Mouse (Mus musculus) E14TG2a.4 (cell line): ENCODE results near the gene Ankrd42.
A peak's percentile ranks its signal among the peaks of the same experiment; 100 is the strongest.

ENCODE experiments used
- H3K27me3 ChIP-seq: 2 replicates; pipeline ENCODE4 v1.6.1; 2014; ENCODE audit warnings: low read length, control low read depth; ENCODE audit not compliant: insufficient read depth
- H3K36me3 ChIP-seq: 2 replicates; pipeline ENCODE4 v1.6.1; 2014; ENCODE audit warnings: low read length, control low read depth; ENCODE audit not compliant: insufficient read depth
- H3K4me1 ChIP-seq: replicated peaks from 2 replicates; pipeline ENCODE4 v1.6.1; 2014; ENCODE audit warnings: low read depth, low read length, control low read depth
- H3K4me3 ChIP-seq: replicated peaks from 2 replicates; pipeline ENCODE4 v1.5.1; 2014; ENCODE audit warnings: mild to moderate bottlenecking, low read length
- H3K9me3 ChIP-seq: 2 replicates; pipeline ENCODE4 v1.6.1; 2014; ENCODE audit warnings: low read length, control low read depth
- CTCF ChIP-seq: conservative IDR thresholded peaks from 2 replicates; pipeline ENCODE4 v1.5.1; 2014; ENCODE audit warnings: low read length
- NANOG ChIP-seq: IDR thresholded peaks from 2 replicates; pipeline ENCODE4 v1.6.1; 2014; ENCODE audit warnings: borderline replicate concordance, low read length, mixed read lengths
- POU5F1 ChIP-seq: IDR thresholded peaks from 2 replicates; pipeline ENCODE4 v1.6.1; 2014; ENCODE audit warnings: low read length, borderline replicate concordance

Ankrd42 gene

DNA sequence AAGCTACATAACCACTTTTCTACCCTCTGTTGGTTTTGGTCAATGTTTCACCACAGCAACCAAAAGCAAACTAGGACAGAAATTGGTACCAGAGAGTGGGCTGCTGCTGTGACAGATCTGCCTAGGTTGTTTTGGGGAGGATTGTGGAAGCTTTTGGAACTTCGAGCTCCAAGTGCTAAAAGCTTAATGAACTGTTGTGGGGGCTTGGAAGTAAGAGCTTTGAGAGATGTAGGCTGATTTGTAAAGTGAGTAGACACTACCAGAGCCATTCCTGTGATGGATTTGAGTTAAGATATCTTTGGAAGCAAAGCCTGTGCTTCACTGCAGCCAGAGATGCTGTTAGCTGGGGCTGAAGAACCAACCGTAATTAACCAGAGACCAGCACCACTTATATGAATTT, 46.1 kb downstream of the Ankrd42 start:
- no peaks in the 10 kb centered on the region for H3K27me3 ChIP-seq
- no peaks in the 10 kb centered on the region for H3K36me3 ChIP-seq
- TF ChIP-seq NANOG (no peak), POU5F1 (no peak), CTCF (no peak)

DNA sequence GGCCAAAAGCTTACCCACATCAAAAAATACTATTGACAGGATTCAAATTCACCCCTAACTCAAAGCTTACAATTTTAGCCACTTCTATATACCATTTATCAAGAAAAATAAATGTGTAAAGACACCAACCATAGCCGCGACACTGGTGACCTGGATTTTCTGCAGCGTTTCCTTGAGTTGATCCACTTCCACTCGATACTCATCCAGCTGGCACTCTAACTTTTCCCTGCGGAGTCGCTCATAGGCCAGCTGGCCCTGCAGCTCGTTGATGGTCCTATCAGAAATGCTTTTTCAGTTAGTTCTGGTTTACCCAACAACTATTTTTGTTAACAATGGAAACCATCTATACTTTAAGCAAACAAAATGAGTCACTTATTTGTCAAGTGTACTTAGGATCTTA, 47.0 kb downstream of the Ankrd42 start:
- TF ChIP-seq POU5F1 (no peak), CTCF (no peak), NANOG (no peak)
- no peak overlapping the region for H3K4me3 ChIP-seq
- H3K4me1 ChIP-seq: no peaks in the 10 kb centered on the region
- H3K27me3 ChIP-seq: no peaks in the 10 kb centered on the region
- H3K9me3 ChIP-seq: no peaks in the 10 kb centered on the region
- no peaks in the 10 kb centered on the region for H3K36me3 ChIP-seq

More for the DNA sequence above, 46.1 kb downstream of the Ankrd42 start:
- H3K4me1 ChIP-seq: no peaks in the 10 kb centered on the region
- H3K9me3 ChIP-seq: no peaks in the 10 kb centered on the region
- no peak overlapping the region for H3K4me3 ChIP-seq

DNA sequence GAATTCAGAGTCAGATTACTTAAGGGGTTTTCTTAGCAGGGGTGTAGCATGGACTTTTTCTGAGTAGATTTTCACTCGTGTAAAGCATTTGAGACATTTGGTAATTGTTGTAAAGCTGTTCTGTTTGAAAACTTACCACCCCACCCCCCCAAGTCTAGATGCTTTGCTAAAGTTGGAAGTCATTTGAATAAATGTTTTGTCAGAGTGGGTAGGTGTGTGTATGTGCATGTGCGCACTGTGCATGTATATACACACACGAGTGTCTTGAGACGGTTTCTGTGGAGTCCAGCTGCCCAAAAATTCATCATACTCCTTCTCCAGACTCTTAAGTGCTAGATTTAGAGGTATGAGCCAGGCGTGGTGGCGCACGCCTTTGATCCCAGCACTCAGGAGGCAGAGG, 53.4 kb downstream of the Ankrd42 start:
- H3K4me3 ChIP-seq: no peak overlapping the region
- H3K9me3 ChIP-seq: no peaks in the 10 kb centered on the region
- H3K36me3 ChIP-seq: no peaks in the 10 kb centered on the region
- TF ChIP-seq POU5F1 (no peak), CTCF (no peak), NANOG (no peak)
- H3K4me1 ChIP-seq: peaks cover 13% of the 10 kb centered on the region
- H3K27me3 ChIP-seq: no peaks in the 10 kb centered on the region

DNA sequence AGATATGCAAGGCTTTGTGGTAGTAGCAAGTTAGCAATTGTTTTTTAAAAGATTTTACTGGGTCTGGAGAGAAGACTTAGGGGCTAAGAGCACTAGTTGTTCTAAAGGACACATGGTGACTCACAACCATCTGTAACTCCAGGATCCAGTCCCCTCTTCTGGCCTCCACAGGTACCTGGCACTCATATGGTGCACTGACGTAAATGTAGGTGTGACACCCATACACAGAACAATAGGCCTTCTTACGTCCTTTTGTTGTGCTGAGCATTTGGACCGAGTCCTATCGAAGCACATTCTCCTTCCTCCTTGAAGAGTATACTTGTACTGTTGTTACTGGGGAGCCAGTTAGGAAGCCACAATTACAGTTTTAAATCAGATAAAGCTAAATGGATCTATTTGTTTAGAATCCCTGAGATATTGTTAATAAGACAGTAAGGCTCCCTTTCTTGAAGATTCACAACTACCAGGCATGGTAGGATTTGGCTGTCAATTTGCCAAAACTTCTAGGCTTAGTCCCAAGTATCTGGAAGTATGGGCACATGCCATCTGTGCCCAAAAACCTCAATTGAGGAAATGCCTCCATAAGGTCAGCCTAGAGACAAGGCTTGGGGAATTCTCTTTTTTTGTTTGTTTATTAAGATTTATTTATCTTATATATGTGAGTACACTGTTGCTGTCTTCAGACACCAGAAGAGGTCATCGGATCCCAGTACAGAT, 56.3 kb downstream of the Ankrd42 start:
- Histone ChIP-seq H3K4me1 (peaks cover 13% of the 10 kb centered on the region), H3K27me3 (no peaks in the 10 kb centered on the region), H3K4me3 (no peak overlapping the region), H3K36me3 (peaks cover under 1% of the 10 kb centered on the region; the same call in 1 of the 2 replicates), H3K9me3 (no peaks in the 10 kb centered on the region)
- TF ChIP-seq CTCF (no peak), POU5F1 (no peak), NANOG (no peak)

DNA sequence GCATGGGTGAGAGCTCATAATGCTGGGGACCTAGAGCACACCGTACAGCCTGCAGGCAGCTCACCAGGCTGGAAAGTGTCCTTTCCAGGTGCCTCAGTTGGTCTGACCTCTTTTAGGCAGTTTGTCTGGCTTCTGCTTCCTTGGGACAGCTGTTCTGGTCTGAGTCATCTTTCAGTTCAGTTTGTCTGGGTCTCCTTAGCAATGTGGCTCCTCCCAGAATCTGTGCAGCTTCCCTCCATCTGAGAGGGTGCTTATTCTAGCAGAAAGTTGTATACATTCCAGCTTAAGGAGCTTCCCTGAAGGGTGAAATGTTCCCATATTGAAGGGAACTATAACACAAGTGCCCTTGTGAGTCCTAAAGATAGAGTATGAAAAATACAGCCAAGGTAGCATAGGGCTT, 70.2 kb downstream of the Ankrd42 start:
- no peaks in the 10 kb centered on the region for H3K27me3 ChIP-seq
- H3K4me1 ChIP-seq: peaks cover 7% of the 10 kb centered on the region
- no peak for TF ChIP-seq POU5F1
- no peak for TF ChIP-seq CTCF
- no peak overlapping the region for H3K4me3 ChIP-seq
- peaks cover 13% of the 10 kb centered on the region for H3K36me3 ChIP-seq
- H3K9me3 ChIP-seq: no peaks in the 10 kb centered on the region

DNA sequence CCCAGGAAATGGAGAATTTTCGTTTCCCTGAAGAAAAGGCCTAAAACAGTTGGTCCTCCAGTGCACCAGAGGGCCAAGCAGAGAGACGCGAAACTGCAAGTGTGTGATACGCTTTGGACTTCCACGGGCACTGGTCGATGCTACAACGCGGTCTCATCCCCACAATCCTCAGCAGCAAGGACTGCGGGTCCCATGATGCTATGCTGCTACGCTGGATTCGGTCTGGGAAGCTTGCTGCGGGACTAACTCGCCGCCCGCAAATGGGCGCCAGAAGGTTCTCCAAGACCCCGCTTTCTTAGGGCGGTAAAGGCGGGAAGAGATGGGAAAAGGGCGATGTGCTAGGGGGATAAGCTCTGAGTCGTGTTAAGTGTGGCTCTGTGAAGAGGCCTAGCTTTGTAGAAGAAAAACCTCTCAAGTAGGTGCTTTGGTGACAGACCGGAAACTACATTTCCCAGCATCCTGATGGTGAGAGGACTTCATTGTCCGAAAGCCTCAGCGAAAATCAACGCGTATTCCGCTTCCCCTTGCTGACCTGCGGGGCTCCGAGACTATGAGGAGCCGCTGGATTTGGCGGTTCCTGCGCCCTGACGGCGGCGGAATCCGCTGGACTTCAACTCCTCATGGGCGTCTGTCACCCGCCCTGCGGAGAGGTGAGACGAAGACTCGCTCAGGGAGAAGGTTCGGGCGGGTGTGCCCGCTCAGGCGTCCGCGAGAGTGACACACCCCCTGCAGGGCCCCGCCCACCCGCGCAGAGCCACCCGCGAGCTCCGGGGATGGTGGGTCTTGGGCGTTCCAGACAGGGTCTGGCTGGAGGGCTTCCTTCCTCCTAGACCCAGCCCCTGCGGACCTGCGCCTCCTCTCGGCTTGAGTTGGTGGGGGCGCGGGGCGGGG, 75.7 kb downstream of the Ankrd42 start, which contains the start of gene Ccdc90b:
TSS of gene Ccdc90b (plus strand) at position 164 of the 891 bp plus-strand sequence.
- H3K36me3 ChIP-seq: peaks cover 8% of the 10 kb centered on the region
- peaks cover 11% of the 10 kb centered on the region for H3K4me1 ChIP-seq
- peak within 1 kb of the TSS; percentile 91 for H3K4me3 ChIP-seq
- no peaks in the 10 kb centered on the region for H3K27me3 ChIP-seq
- peaks cover 24% of the 10 kb centered on the region for H3K9me3 ChIP-seq
- no peak for TF ChIP-seq CTCF

DNA sequence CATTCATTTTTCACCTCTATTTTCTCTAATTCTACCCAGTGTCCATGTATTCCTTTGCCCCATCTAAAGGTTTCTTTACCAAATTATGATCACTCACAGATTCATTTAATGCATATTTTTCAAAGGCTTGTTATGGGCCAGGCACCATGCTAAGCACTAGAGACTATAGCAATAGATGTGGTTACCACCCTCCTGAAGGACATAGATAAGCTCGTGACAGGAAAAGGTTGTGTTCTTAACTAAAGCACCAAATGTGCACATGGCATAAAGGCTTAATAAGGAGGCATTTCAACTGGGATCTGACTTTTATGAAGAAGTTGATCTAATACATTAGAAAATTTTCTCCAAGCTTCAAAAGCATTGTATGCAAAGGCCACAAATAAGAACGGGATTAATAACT, 78.2 kb downstream of the Ankrd42 start:
- Histone ChIP-seq H3K4me1 (peaks cover 11% of the 10 kb centered on the region), H3K9me3 (peaks cover 25% of the 10 kb centered on the region), H3K4me3 (no peak overlapping the region), H3K36me3 (no peaks in the 10 kb centered on the region), H3K27me3 (no peaks in the 10 kb centered on the region)
- TF ChIP-seq NANOG (no peak), POU5F1 (no peak), CTCF (no peak)

DNA sequence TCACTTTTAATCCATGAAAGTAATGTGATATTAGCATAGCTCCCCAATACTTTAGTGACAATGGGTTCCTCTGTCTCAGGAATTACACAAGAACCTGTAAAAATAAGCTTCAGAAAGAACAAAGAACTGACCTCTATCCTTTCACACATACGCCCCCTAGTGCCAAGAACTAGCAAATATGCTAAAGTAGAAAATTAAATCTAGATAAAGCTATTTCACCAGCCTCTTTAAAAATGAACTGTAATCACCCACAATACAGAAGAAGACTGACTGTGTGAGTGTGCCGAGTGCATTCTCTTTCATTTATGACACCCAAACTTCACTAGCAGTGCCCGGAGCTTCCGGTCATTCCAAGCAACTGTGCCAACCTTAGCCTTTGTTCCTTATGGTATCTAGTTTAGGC, 86.0 kb downstream of the Ankrd42 start:
- Histone ChIP-seq H3K36me3 (no peaks in the 10 kb centered on the region), H3K4me1 (no peaks in the 10 kb centered on the region), H3K27me3 (no peaks in the 10 kb centered on the region; the same call in 1 of the 2 replicates), H3K4me3 (no peak overlapping the region), H3K9me3 (no peaks in the 10 kb centered on the region)
- TF ChIP-seq CTCF: peak; percentile 68
- TF ChIP-seq POU5F1: no peak
